Mouse (Mus musculus): ENCODE data around the gene Socs5.

GRCm38 (mm10) chr17:87063461-87063860, 44.0 kb upstream of the Socs5 start:
- TF ChIP-seq POLR2A (IDR thresholded peaks at IDR 0.05; ENCODE audit: insufficient read depth, low read length) (no peak), CTCF (IDR thresholded peaks at IDR 0.05; ENCODE audit: low read depth, low read length) (no peak), EP300 (IDR thresholded peaks at IDR 0.05; ENCODE audit: insufficient read depth, low read depth, low read length) (no peak)

Data from ES-Bruce4 (cell line).